Mouse (Mus musculus) E14TG2a.4 (cell line): Measurements from ENCODE around the gene Utrn.

Experiments used
- H3K27me3 ChIP-seq: 2 replicates; pipeline ENCODE4 v1.6.1; 2014; ENCODE audit warnings: low read length, control low read depth; ENCODE audit not compliant: insufficient read depth
- H3K36me3 ChIP-seq: 2 replicates; pipeline ENCODE4 v1.6.1; 2014; ENCODE audit warnings: low read length, control low read depth; ENCODE audit not compliant: insufficient read depth
- H3K4me1 ChIP-seq: replicated peaks from 2 replicates; pipeline ENCODE4 v1.6.1; 2014; ENCODE audit warnings: low read depth, low read length, control low read depth
- H3K4me3 ChIP-seq: replicated peaks from 2 replicates; pipeline ENCODE4 v1.5.1; 2014; ENCODE audit warnings: mild to moderate bottlenecking, low read length
- H3K9me3 ChIP-seq: 2 replicates; pipeline ENCODE4 v1.6.1; 2014; ENCODE audit warnings: low read length, control low read depth
- CTCF ChIP-seq: conservative IDR thresholded peaks from 2 replicates; pipeline ENCODE4 v1.5.1; 2014; ENCODE audit warnings: low read length
- NANOG ChIP-seq: IDR thresholded peaks from 2 replicates; pipeline ENCODE4 v1.6.1; 2014; ENCODE audit warnings: borderline replicate concordance, low read length, mixed read lengths
- POU5F1 ChIP-seq: IDR thresholded peaks from 2 replicates; pipeline ENCODE4 v1.6.1; 2014; ENCODE audit warnings: low read length, borderline replicate concordance

Gene Utrn

DNA sequence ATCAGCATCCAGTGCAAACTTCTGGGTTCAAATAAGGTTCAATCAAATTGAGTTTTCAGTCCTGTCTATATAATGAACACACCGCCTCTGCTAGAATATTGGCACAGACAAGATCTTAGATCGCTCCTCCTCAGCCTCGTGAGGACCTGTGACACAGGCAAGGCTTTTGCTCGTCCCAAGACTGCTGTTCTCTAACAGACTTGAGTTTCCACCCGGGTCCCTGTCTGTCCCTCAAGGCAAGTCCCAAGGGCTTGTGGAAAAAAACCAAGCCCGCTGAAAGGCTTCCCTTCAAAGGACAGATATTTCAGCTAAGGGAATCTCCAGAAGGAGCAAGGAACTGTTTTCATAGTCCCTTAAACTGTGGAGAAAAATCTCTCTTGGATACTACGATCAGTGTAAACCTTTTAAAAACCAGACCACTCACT is 16.0 kb downstream of the Utrn start:
- Histone ChIP-seq H3K36me3 (no peaks in the 10 kb centered on the region), H3K4me3 (no peak overlapping the region), H3K9me3 (no peaks in the 10 kb centered on the region), H3K27me3 (no peaks in the 10 kb centered on the region), H3K4me1 (peaks cover 42% of the 10 kb centered on the region)
- TF ChIP-seq CTCF (no peak), POU5F1 (no peak), NANOG (no peak)

DNA sequence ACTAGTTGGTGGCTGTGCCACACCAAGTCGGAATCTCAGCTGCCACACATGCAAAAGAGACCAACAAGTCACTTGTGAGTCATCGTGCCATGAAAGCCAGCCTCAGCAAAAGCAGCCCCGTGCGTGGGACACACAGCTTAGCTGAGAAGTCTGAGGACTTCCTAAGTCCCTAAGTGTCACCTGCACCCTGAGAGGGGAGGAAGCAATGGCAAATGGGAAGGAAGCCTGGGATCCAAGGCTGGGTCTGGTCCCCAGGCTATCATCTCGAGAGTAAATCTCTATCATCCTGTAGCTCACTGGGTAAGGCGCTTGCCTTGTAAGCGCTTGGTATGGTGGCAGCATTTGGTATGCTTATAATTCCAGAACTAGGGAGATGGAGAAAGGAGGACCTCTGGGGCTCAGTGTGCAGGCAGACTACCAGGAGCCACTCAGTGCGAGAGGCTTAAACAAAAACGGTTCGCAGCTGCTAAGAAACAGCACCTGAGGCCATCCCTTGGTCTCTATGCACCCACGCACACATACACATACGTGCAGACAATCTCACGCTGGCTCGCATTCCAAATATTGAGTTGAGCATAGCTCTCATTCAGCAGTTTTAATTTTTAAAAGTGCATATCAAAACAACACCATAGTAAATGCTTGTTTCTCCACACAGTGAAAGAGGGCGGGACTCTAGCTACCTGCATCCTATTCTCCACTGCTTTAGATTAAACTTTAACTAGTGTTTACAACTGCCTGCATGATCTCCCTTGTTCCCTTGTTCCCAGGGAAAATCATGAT is 16.6 kb downstream of the Utrn start:
- Histone ChIP-seq H3K9me3 (0 out of 2 replicates have a peak, but pooled peaks cover 4% of the 10 kb centered on the region), H3K36me3 (no peaks in the 10 kb centered on the region), H3K4me3 (no peak overlapping the region), H3K27me3 (no peaks in the 10 kb centered on the region), H3K4me1 (peaks cover 42% of the 10 kb centered on the region)
- no peak for TF ChIP-seq CTCF
- no peak for TF ChIP-seq POU5F1
- TF ChIP-seq NANOG, result no peak

DNA sequence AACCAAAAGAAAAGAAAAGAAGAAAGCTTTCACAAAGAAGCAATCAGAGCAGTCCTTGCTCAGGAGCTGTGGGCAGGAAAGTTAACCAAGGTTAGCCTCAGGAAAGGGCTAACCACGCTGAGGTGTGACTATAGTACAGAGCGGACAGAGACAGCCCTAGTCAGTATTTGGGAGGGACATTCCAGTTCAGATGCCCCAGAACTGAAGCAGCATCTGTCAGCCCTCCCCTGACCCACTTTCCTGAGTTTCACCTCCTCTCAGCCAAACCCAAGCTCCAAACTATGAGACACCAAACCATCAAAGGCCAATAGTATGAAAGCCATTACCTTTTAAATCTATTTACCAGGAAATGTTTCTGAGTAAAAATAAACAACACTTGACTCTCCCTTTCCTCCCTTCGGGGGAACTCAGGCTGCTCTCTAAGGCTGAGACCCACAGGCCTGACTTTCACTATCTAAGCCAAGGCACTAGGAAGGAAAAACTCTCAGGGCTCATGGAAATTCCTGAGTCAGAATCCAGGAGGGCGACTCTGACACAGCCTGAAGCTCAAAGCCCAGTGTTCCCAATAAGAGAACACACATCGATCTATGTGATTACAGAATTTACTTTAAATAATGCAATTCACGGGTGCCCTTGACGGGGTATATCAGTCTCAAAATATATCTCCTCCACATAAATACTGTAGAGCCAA is 18.2 kb downstream of the Utrn start:
- no peak overlapping the region for H3K4me3 ChIP-seq
- H3K4me1 ChIP-seq, result peaks cover 36% of the 10 kb centered on the region
- H3K36me3 ChIP-seq, result no peaks in the 10 kb centered on the region
- no peak for TF ChIP-seq POU5F1
- TF ChIP-seq CTCF, result no peak
- TF ChIP-seq NANOG, result no peak
- 0 out of 2 replicates have a peak, but pooled peaks cover 4% of the 10 kb centered on the region for H3K9me3 ChIP-seq
- H3K27me3 ChIP-seq, result no peaks in the 10 kb centered on the region

DNA sequence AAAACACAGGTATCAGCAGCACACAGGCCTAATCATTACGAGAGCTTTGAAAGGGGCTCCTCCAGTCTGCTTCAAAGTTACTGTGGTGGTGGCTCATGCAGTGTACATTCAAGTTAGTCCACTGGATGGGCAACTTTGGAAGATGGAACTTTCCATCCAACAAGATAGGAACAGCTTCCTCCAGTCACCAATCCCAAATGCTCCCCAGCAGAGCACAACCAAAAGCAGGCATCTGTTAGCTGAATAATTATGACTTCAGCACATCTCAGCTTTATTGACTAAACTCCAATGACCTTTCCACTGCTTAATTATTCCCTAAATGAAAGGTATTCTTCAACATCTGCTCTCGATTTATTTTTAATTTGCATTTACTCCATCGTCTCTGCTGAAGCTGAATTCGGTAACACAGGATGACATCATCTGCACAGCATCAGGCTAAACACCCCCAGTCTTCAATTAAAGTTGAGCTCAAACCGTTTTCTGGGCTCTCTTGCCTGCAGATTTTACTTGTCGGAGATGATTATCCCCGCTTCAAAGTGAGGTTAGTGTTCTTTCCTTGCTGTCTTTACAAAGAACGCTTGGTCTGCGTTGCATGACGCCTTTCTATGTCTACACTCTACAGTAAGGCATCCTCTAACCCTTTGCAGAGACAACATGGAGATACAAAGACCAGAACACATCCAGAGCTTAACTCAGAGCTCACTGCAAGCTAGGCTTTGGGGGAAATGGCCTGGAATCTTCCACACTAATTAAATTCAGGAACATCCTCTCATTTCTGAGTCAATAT is 20.6 kb downstream of the Utrn start:
- no peak overlapping the region for H3K4me3 ChIP-seq
- 0 out of 2 replicates have a peak, but pooled peaks cover 4% of the 10 kb centered on the region for H3K9me3 ChIP-seq
- peaks cover 22% of the 10 kb centered on the region for H3K4me1 ChIP-seq
- H3K27me3 ChIP-seq, result no peaks in the 10 kb centered on the region
- TF ChIP-seq CTCF (no peak), POU5F1 (no peak), NANOG (no peak)
- H3K36me3 ChIP-seq, result no peaks in the 10 kb centered on the region

GRCm38 (mm10) chr10:12842543-12842942 is 26.6 kb downstream of the Utrn start:
- Histone ChIP-seq H3K4me3 (no peak overlapping the region), H3K27me3 (no peaks in the 10 kb centered on the region), H3K9me3 (no peaks in the 10 kb centered on the region), H3K4me1 (peaks cover 9% of the 10 kb centered on the region), H3K36me3 (no peaks in the 10 kb centered on the region)
- TF ChIP-seq CTCF (no peak), POU5F1 (no peak), NANOG (no peak)

GRCm38 (mm10) chr10:12841497-12841896 is 27.7 kb downstream of the Utrn start:
- H3K4me1 ChIP-seq, result peaks cover 9% of the 10 kb centered on the region

DNA sequence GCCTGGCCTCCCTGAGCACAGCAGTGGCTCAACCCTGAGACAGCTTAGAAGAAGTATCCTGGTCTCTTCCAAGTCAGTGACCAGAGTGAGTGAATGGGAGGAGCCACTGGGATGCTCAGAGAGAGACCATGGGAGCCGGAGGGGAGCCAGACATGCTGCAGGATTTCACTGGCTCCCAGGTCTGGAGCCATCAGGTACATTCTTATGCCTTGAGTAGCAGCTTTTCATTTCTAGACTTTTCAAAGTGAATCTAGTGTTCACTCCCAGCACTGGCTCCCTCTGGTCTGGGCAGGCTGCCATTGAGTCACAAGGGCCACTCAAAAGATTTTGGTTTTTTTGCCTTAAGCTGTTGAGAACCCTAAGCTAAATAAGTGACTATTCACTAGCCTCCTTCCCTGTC is 31.5 kb downstream of the Utrn start:
- H3K4me1 ChIP-seq, result peaks cover 9% of the 10 kb centered on the region

More at GRCm38 (mm10) chr10:12841497-12841896, 27.7 kb downstream of the Utrn start:
- Histone ChIP-seq H3K27me3 (no peaks in the 10 kb centered on the region), H3K4me3 (no peak overlapping the region), H3K36me3 (no peaks in the 10 kb centered on the region), H3K9me3 (no peaks in the 10 kb centered on the region)
- TF ChIP-seq POU5F1, result no peak
- no peak for TF ChIP-seq NANOG
- no peak for TF ChIP-seq CTCF

DNA sequence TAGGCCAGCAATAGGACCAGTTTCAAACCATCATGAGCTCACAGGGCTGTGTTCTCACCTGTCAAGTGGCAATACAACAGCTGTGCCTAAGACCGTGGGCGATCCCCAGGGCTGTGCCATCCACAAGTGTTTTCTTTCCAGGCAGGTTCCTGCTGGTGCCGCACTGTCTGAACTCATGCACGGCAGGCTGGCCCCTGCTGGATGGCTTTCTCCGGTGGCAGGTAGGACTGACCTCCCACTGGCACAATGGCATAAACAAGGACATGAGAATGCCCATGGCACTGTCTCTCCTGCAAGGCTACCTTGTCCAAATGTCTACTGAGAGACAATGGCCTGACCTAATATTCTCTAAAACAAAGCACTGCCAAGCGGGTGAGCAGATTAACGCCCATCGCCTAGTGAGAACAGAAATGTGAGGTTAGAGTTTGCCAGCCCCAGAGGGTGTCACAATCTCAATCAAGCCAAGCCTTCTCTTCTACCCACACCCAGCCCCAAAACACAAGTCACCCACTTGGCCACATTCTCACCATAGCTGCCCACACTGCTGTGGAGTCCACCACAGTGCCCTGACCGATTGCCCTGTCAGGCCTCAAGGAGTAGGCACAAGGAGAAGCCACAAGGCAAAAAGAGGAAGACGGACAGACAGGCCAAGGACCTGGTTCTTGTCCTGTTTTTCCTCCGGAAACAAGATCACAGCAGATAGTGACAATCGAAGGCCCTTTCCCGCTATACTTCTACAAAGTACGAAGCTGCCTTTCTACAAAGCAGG is 32.9 kb downstream of the Utrn start:
- Histone ChIP-seq H3K9me3 (no peaks in the 10 kb centered on the region), H3K36me3 (no peaks in the 10 kb centered on the region), H3K4me3 (no peak overlapping the region), H3K27me3 (no peaks in the 10 kb centered on the region), H3K4me1 (no peaks in the 10 kb centered on the region)
- TF ChIP-seq NANOG (no peak), CTCF (no peak), POU5F1 (no peak)

More for the DNA sequence above, 31.5 kb downstream of the Utrn start:
- TF ChIP-seq CTCF, result no peak
- TF ChIP-seq NANOG, result no peak
- no peaks in the 10 kb centered on the region for H3K36me3 ChIP-seq
- no peaks in the 10 kb centered on the region for H3K27me3 ChIP-seq
- H3K9me3 ChIP-seq, result no peaks in the 10 kb centered on the region
- H3K4me3 ChIP-seq, result no peak overlapping the region
